Mouse (Mus musculus) activated CD4-positive, CD25-positive, alpha-beta regulatory T cell, adult 4 months (primary cell): ENCODE results near the gene Gtsf1. TPM values are rescaled to one million over a fixed set of nuclear protein-coding genes. Genes with fewer than 3 reads are reported as not detected.
"Not testable (repeated sequence)": the region's sequence is repeated elsewhere in the genome, so short reads cannot be mapped to it uniquely, and the experiment has no call there.

Experiments
- ATAC-seq: one replicate; pipeline ENCODE4 v1.8.0; 2017
- polyA plus RNA-seq, 2 experiments: library from polyadenylated mRNA; unstranded; fragments of 100-300 nt; shearing (Covaris generic); gene quantifications; one replicate each; pipeline ENCODE4 v1.2.1; 2017

Gtsf1 gene
- not detected for polyA plus RNA-seq

- ATAC-seq = no peak
These were observed at the start of gene Gtsf1 for GRCm38 (mm10) chr15:103430241-103430640. Gene Gtsf1, minus strand, starts transcription at chr15:103430470.

- no peak for ATAC-seq
These were observed 48.9 kb upstream of the Gtsf1 start for GRCm38 (mm10) chr15:103479080-103479606.

GRCm38 (mm10) chr15:103473769-103474168 lies 43.5 kb upstream of the Gtsf1 start:
- no peak for ATAC-seq

GRCm38 (mm10) chr15:103473182-103473581 lies 42.9 kb upstream of the Gtsf1 start:
- ATAC-seq = no peak

GRCm38 (mm10) chr15:103472265-103472664 lies 42.0 kb upstream of the Gtsf1 start:
- ATAC-seq = no peak

GRCm38 (mm10) chr15:103471488-103472194 lies 41.4 kb upstream of the Gtsf1 start:
- ATAC-seq = no peak

- no peak for ATAC-seq
These were observed 32.4 kb upstream of the Gtsf1 start for GRCm38 (mm10) chr15:103462539-103463261.

GRCm38 (mm10) chr15:103454449-103454848 lies 24.2 kb upstream of the Gtsf1 start:
- no peak for ATAC-seq

- peak; percentile 100 for ATAC-seq
These were observed 23.4 kb upstream of the Gtsf1 start, which contains the start of gene Nckap1l for GRCm38 (mm10) chr15:103453551-103454218. Gene Nckap1l, plus strand, starts transcription at chr15:103453794.

- ATAC-seq = no peak
These were observed 18.1 kb upstream of the Gtsf1 start, which contains the start of gene Gtsf2 for GRCm38 (mm10) chr15:103448369-103448768. Gene Gtsf2, minus strand, starts transcription at chr15:103448469.

GRCm38 (mm10) chr15:103445966-103446365 lies 15.7 kb upstream of the Gtsf1 start:
- not testable (repeated sequence) for ATAC-seq

- ATAC-seq = no peak
These were observed 3.3 kb downstream of the Gtsf1 start for GRCm38 (mm10) chr15:103427017-103427416.

- ATAC-seq = not testable (repeated sequence)
These were observed 24.7 kb downstream of the Gtsf1 start for GRCm38 (mm10) chr15:103405586-103405985.

GRCm38 (mm10) chr15:103401361-103401760 lies 28.9 kb downstream of the Gtsf1 start:
- ATAC-seq = no peak

- ATAC-seq = no peak
These were observed 36.7 kb downstream of the Gtsf1 start for GRCm38 (mm10) chr15:103393577-103393976.

GRCm38 (mm10) chr15:103388556-103389145 lies 41.6 kb downstream of the Gtsf1 start:
- no peak for ATAC-seq

GRCm38 (mm10) chr15:103383771-103384488 lies 46.3 kb downstream of the Gtsf1 start:
- ATAC-seq = no peak

- no peak for ATAC-seq
These were observed 47.4 kb downstream of the Gtsf1 start for GRCm38 (mm10) chr15:103382795-103383406.

- no peak for ATAC-seq
These were observed 48.2 kb downstream of the Gtsf1 start for GRCm38 (mm10) chr15:103382075-103382474.

GRCm38 (mm10) chr15:103378665-103379356 lies 51.5 kb downstream of the Gtsf1 start:
- no peak for ATAC-seq
